Mouse (Mus musculus) T-helper 1 cell (primary cell): ENCODE measurements around the gene Camk2d.

Experiments used
- in situ Hi-C: fragments of 300-600 bp; cut with MboI, MseI; formaldehyde crosslinking; loops from one replicate; pipeline ENCODE4 v1.15.1; 2025; ENCODE audit warnings: high pct_unique_total_duplicates

Camk2d gene

GRCm38 (mm10) chr3:126806145-126806544, 210.0 kb downstream of the Camk2d start:
- in situ Hi-C loops: no loop called here

GRCm38 (mm10) chr3:126809915-126810314, 213.8 kb downstream of the Camk2d start:
- in situ Hi-C loops: no loop called here

- in situ Hi-C loops: no loop called here
Measured at GRCm38 (mm10) chr3:126810372-126811090, 214.4 kb downstream of the Camk2d start.

- in situ Hi-C loops: no loop called here
Measured at GRCm38 (mm10) chr3:126811646-126812045, 215.5 kb downstream of the Camk2d start.

- in situ Hi-C loops: no loop called here
Measured at GRCm38 (mm10) chr3:126822374-126822773, 226.3 kb downstream of the Camk2d start.

GRCm38 (mm10) chr3:126824930-126825329, 228.8 kb downstream of the Camk2d start:
- in situ Hi-C loops: no loop called here

- in situ Hi-C loops: no loop called here
Measured at GRCm38 (mm10) chr3:126826172-126826571, 230.1 kb downstream of the Camk2d start.

- in situ Hi-C loops: no loop called here
Measured at GRCm38 (mm10) chr3:126827900-126828299, 231.8 kb downstream of the Camk2d start.

GRCm38 (mm10) chr3:126829817-126830216, 233.7 kb downstream of the Camk2d start:
- in situ Hi-C loops: no loop called here

- in situ Hi-C loops: no loop called here
Measured at GRCm38 (mm10) chr3:126831418-126832138, 235.5 kb downstream of the Camk2d start.

GRCm38 (mm10) chr3:126834641-126835167, 238.6 kb downstream of the Camk2d start:
- in situ Hi-C loops: no loop called here

- in situ Hi-C loops: no loop called here
Measured at GRCm38 (mm10) chr3:126842780-126843179, 246.7 kb downstream of the Camk2d start.

GRCm38 (mm10) chr3:126844809-126845208, 248.7 kb downstream of the Camk2d start:
- in situ Hi-C loops: no loop called here

GRCm38 (mm10) chr3:126848081-126848480, 252.0 kb downstream of the Camk2d start:
- in situ Hi-C loops: no loop called here

GRCm38 (mm10) chr3:126860442-126860841, 264.3 kb downstream of the Camk2d start:
- in situ Hi-C loops: loop anchor here (10.0 kb wide), 1 partner anchor 1216 kb away; no protein-coding TSS in a partner anchor

GRCm38 (mm10) chr3:126869561-126869960, 273.5 kb downstream of the Camk2d start:
- in situ Hi-C loops: loop anchor here (10.0 kb wide), 1 partner anchor 1225 kb away; no protein-coding TSS in a partner anchor

- in situ Hi-C loops: no loop called here
Measured at GRCm38 (mm10) chr3:126870688-126871087, 274.6 kb downstream of the Camk2d start.

GRCm38 (mm10) chr3:126878233-126878632, 282.1 kb downstream of the Camk2d start:
- in situ Hi-C loops: no loop called here

GRCm38 (mm10) chr3:126886090-126886489, 290.0 kb downstream of the Camk2d start:
- in situ Hi-C loops: no loop called here

- in situ Hi-C loops: no loop called here
Measured at GRCm38 (mm10) chr3:126886644-126887043, 290.5 kb downstream of the Camk2d start.
